Mouse (Mus musculus): Measurements from ENCODE around the gene Camp.
"Not testable (repeated sequence)": the region's sequence is repeated elsewhere in the genome, so short reads cannot be mapped to it uniquely, and the experiment has no call there.

Camp gene

GRCm38 (mm10) chr9:109855947-109856346 is 6.5 kb upstream of the Camp start:
- in situ Hi-C loops (cut with MboI): no loop called here

GRCm38 (mm10) chr9:109854341-109854740 is 4.9 kb upstream of the Camp start:
- in situ Hi-C loops (cut with MboI): no loop called here

- in situ Hi-C loops (cut with MboI): no loop called here
Observed at GRCm38 (mm10) chr9:109850099-109850498, 682 bp upstream of the Camp start.

- in situ Hi-C loops (cut with MboI): no loop called here
Observed at GRCm38 (mm10) chr9:109833088-109833412, 16.4 kb downstream of the Camp start.

GRCm38 (mm10) chr9:109832391-109833087 is 16.9 kb downstream of the Camp start, which contains the start of gene Nme6:
TSS of gene Nme6 (plus strand) at chr9:109832749.
- in situ Hi-C loops (cut with MboI): no loop called here

- in situ Hi-C loops (cut with MboI): no loop called here
Observed at GRCm38 (mm10) chr9:109826181-109826580, 23.2 kb downstream of the Camp start.

GRCm38 (mm10) chr9:109825739-109826138 is 23.7 kb downstream of the Camp start:
- in situ Hi-C loops (cut with MboI): no loop called here

GRCm38 (mm10) chr9:109816341-109816740 is 33.1 kb downstream of the Camp start:
- in situ Hi-C loops (cut with MboI): no loop called here

GRCm38 (mm10) chr9:109813424-109813823 is 36.0 kb downstream of the Camp start:
- in situ Hi-C loops (cut with MboI): no loop called here

GRCm38 (mm10) chr9:109811980-109812379 is 37.4 kb downstream of the Camp start, which contains the start of gene Spink8:
TSS of gene Spink8 (plus strand) at chr9:109812280.
- in situ Hi-C loops (cut with MboI): no loop called here

- in situ Hi-C loops (cut with MboI): no loop called here
Observed at GRCm38 (mm10) chr9:109807898-109808297, 41.5 kb downstream of the Camp start.

- in situ Hi-C loops (cut with MboI): no loop called here
Observed at GRCm38 (mm10) chr9:109806695-109807293, 42.6 kb downstream of the Camp start.

- in situ Hi-C loops (cut with MboI): no loop called here
Observed at GRCm38 (mm10) chr9:109806260-109806659, 43.2 kb downstream of the Camp start.

- in situ Hi-C loops (cut with MboI): not testable (repeated sequence)
Observed at GRCm38 (mm10) chr9:109805596-109805995, 43.8 kb downstream of the Camp start.

GRCm38 (mm10) chr9:109798051-109798450 is 51.4 kb downstream of the Camp start:
- in situ Hi-C loops (cut with MboI): no loop called here
